Mouse (Mus musculus) olfactory bulb, adult 2 months (tissue): ENCODE measurements around the gene Sgms2.

Experiments
- CTCF ChIP-seq: fragments of 200-500 bp; IDR thresholded peaks from 2 replicates; pipeline ENCODE4 v1.5.1; 2012; ENCODE audit warnings: low read depth, mild to moderate bottlenecking, low read length, moderate library complexity; ENCODE audit not compliant: insufficient read depth
- POLR2A ChIP-seq: fragments of 200-500 bp; IDR thresholded peaks from 2 replicates; pipeline ENCODE4 v1.6.1; 2012; ENCODE audit warnings: mild to moderate bottlenecking, low read depth, low read length, moderate library complexity; ENCODE audit not compliant: insufficient read depth

DNA sequence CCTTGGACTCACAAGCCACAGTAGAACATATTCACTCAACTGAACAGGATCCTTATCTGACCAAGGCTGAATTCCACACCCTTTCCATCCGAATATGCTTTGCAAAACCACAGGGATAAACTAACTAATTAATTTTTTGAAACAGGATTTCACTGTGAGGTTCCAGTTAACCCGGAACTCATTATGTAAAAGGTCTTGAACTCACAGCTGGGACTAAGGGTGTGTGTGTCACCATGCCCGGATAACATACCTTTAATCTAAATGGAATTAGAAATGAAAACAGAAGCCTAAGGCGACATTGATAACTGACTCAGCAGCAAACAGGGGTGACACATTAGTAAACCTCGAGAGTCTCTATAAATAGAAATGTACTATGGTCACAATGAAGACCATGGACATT is 5.8 kb downstream of the Sgms2 start:
- TF ChIP-seq POLR2A (no peak), CTCF (no peak)
